Mouse (Mus musculus) cortical plate, adult 2 months (tissue): ENCODE measurements around the gene Nbea. TPM values are rescaled to one million over a fixed set of nuclear protein-coding genes. Genes with fewer than 3 reads are reported as not detected.

Source experiments
- H3K27ac ChIP-seq: fragments of 200-500 bp; 2 replicates; pipeline ENCODE4 v1.5.1; 2012; ENCODE audit warnings: low read length, control low read depth, inconsistent platforms; ENCODE audit not compliant: insufficient read depth
- H3K4me1 ChIP-seq: fragments of 200-500 bp; 2 replicates; pipeline ENCODE4 v1.6.1; 2011; ENCODE audit warnings: low read length; ENCODE audit not compliant: control insufficient read depth, insufficient read depth
- H3K4me3 ChIP-seq: fragments of 200-500 bp; 2 replicates; pipeline ENCODE4 v1.5.1; 2011; ENCODE audit warnings: mild to moderate bottlenecking, low read length, control low read depth; ENCODE audit not compliant: insufficient read depth
- CTCF ChIP-seq: fragments of 200-500 bp; IDR thresholded peaks from 2 replicates; pipeline ENCODE4 v1.5.1; 2011; ENCODE audit warnings: mild to moderate bottlenecking, control low read depth, low read length; ENCODE audit not compliant: insufficient read depth; ENCODE audit errors: extremely low read depth
- POLR2A ChIP-seq: fragments of 200-500 bp; IDR thresholded peaks from 2 replicates; pipeline ENCODE4 v1.6.1; 2011; ENCODE audit warnings: mild to moderate bottlenecking, low read length, control low read depth; ENCODE audit not compliant: insufficient read depth; ENCODE audit errors: extremely low read depth
- polyA plus RNA-seq: library from polyadenylated mRNA; depleted of rRNA; stranded (reverse); fragments of >200 nt; gene quantifications from 2 replicates; pipeline ENCODE4 v1.2.3, GENCODE M21; 2012

Gene Nbea
- polyA plus RNA-seq, 1 experiment: 115 TPM

- Histone ChIP-seq H3K27ac (no peak overlapping the region), H3K4me3 (no peak overlapping the region), H3K4me1 (peaks cover 4% of the 10 kb centered on the region; the same call in 1 of the 2 replicates)
- TF ChIP-seq CTCF (no peak), POLR2A (no peak)
Observed at GRCm38 (mm10) chr3:55659558-55660215, 523.8 kb downstream of the Nbea start.

GRCm38 (mm10) chr3:55652321-55652720 lies 531.2 kb downstream of the Nbea start:
- TF ChIP-seq POLR2A: no peak
- TF ChIP-seq CTCF: no peak
- peaks cover 5% of the 10 kb centered on the region for H3K4me1 ChIP-seq
- H3K4me3 ChIP-seq: no peak overlapping the region
- H3K27ac ChIP-seq: no peak overlapping the region

- TF ChIP-seq CTCF (no peak), POLR2A (no peak)
- Histone ChIP-seq H3K4me3 (no peak overlapping the region), H3K27ac (no peak overlapping the region), H3K4me1 (peaks cover 5% of the 10 kb centered on the region)
Observed at GRCm38 (mm10) chr3:55651877-55652276, 531.6 kb downstream of the Nbea start.

GRCm38 (mm10) chr3:55649541-55649940 lies 534.0 kb downstream of the Nbea start:
- Histone ChIP-seq H3K27ac (no peak overlapping the region), H3K4me3 (no peak overlapping the region), H3K4me1 (peaks cover 5% of the 10 kb centered on the region)
- no peak for TF ChIP-seq POLR2A
- no peak for TF ChIP-seq CTCF

- TF ChIP-seq POLR2A (no peak), CTCF (no peak)
- Histone ChIP-seq H3K4me1 (peaks cover 7% of the 10 kb centered on the region), H3K4me3 (no peak overlapping the region), H3K27ac (no peak overlapping the region)
Observed at GRCm38 (mm10) chr3:55648299-55648698, 535.2 kb downstream of the Nbea start.

- TF ChIP-seq POLR2A (no peak), CTCF (no peak)
- Histone ChIP-seq H3K27ac (no peak overlapping the region), H3K4me3 (no peak overlapping the region), H3K4me1 (peaks cover 7% of the 10 kb centered on the region)
Observed at GRCm38 (mm10) chr3:55647176-55647575, 536.3 kb downstream of the Nbea start.

GRCm38 (mm10) chr3:55646437-55646836 lies 537.1 kb downstream of the Nbea start:
- TF ChIP-seq CTCF: no peak
- TF ChIP-seq POLR2A: no peak
- no peak overlapping the region for H3K4me3 ChIP-seq
- H3K27ac ChIP-seq: no peak overlapping the region

GRCm38 (mm10) chr3:55644035-55644618 lies 539.4 kb downstream of the Nbea start:
- TF ChIP-seq POLR2A (no peak), CTCF (no peak)
- H3K4me1 ChIP-seq: peaks cover 4% of the 10 kb centered on the region; the same call in 1 of the 2 replicates
- H3K4me3 ChIP-seq: no peak overlapping the region
- H3K27ac ChIP-seq: no peak overlapping the region

More at GRCm38 (mm10) chr3:55646437-55646836, 537.1 kb downstream of the Nbea start:
- H3K4me1 ChIP-seq: peaks cover 4% of the 10 kb centered on the region; the same call in 1 of the 2 replicates

- TF ChIP-seq POLR2A (no peak), CTCF (no peak)
- Histone ChIP-seq H3K27ac (no peak overlapping the region), H3K4me1 (peaks cover 4% of the 10 kb centered on the region), H3K4me3 (no peak overlapping the region)
Observed at GRCm38 (mm10) chr3:55637660-55638059, 545.8 kb downstream of the Nbea start.

GRCm38 (mm10) chr3:55635542-55636172 lies 547.8 kb downstream of the Nbea start:
- TF ChIP-seq POLR2A (no peak), CTCF (no peak)

More at GRCm38 (mm10) chr3:55635542-55636172, 547.8 kb downstream of the Nbea start:
- no peak overlapping the region for H3K27ac ChIP-seq
- H3K4me3 ChIP-seq: no peak overlapping the region
- H3K4me1 ChIP-seq: peaks cover 4% of the 10 kb centered on the region
